Mouse (Mus musculus) C2C12 (cell line): ENCODE measurements at regions not wholly inside any gene's neighbourhood (a gene's known extent, or its start where the extent isn't known, plus 50 kb on each side); places are given as distances from the start of the nearest gene placed in this dataset.

Experiments used
- H3K27me3 ChIP-seq: one replicate; pipeline ENCODE4 v1.6.1; 2011; ENCODE audit not compliant: control insufficient read depth, insufficient read depth, insufficient read length
- H3K36me3 ChIP-seq: one replicate; pipeline ENCODE4 v1.6.1; 2011; ENCODE audit not compliant: control insufficient read depth, insufficient read depth
- H3K4me3 ChIP-seq: one replicate; pipeline ENCODE4 v1.5.1; 2011; ENCODE audit warnings: mild to moderate bottlenecking, control low read depth; ENCODE audit not compliant: poor library complexity, insufficient read depth, severe bottlenecking
- H3K79me2 ChIP-seq: one replicate; pipeline ENCODE4 v1.6.1; 2011; ENCODE audit not compliant: control insufficient read depth, insufficient read depth
- H3K79me3 ChIP-seq: one replicate; pipeline ENCODE4 v1.6.1; 2011; ENCODE audit warnings: low read depth, control low read depth
- H3ac ChIP-seq: one replicate; pipeline ENCODE3; 2011; ENCODE audit warnings: low read depth; ENCODE audit not compliant: control insufficient read depth, insufficient read length
- CEBPB ChIP-seq: IDR thresholded peaks from one replicate; pipeline ENCODE4 v1.6.1; 2011; ENCODE audit warnings: low read depth, mild to moderate bottlenecking, control low read depth, moderate library complexity
- CTCF ChIP-seq: IDR thresholded peaks from one replicate; pipeline ENCODE4 v1.5.1; 2011; ENCODE audit not compliant: control insufficient read depth, insufficient read depth, insufficient read length
- FOSL1 ChIP-seq: IDR thresholded peaks from one replicate; pipeline ENCODE4 v1.8.0; 2011; ENCODE audit warnings: mild to moderate bottlenecking, low read length; ENCODE audit not compliant: poor library complexity, insufficient read depth, severe bottlenecking
- MAX ChIP-seq: IDR thresholded peaks from one replicate; pipeline ENCODE4 v1.6.1; 2011; ENCODE audit warnings: mild to moderate bottlenecking, control low read depth
- MYOD1 ChIP-seq: IDR thresholded peaks from one replicate; pipeline ENCODE4 v1.6.1; 2011; ENCODE audit warnings: low read depth; ENCODE audit not compliant: control insufficient read depth, insufficient read length
- MYOG ChIP-seq: IDR thresholded peaks from one replicate; pipeline ENCODE4 v1.6.1; 2011; ENCODE audit not compliant: control insufficient read depth, insufficient read length; ENCODE audit errors: extremely low read depth
- USF1 ChIP-seq: IDR thresholded peaks from one replicate; pipeline ENCODE4 v1.6.1; 2011; ENCODE audit warnings: low read depth, mild to moderate bottlenecking, control low read depth, moderate library complexity

GRCm38 (mm10) chr16:51457166-51457565 lies 573.9 kb upstream of the Cblb start:
- Histone ChIP-seq H3K4me3 (no peak overlapping the region), H3K79me2 (no peaks in the 10 kb centered on the region)
- TF ChIP-seq MAX: no peak
- no peak for TF ChIP-seq FOSL1
- no peak for TF ChIP-seq CEBPB
- TF ChIP-seq MYOD1: no peak
- no peak for TF ChIP-seq USF1
- no peak for TF ChIP-seq CTCF
- no peak for TF ChIP-seq MYOG

GRCm38 (mm10) chr16:51475690-51476089 lies 555.3 kb upstream of the Cblb start:
- H3K27me3 ChIP-seq: no peaks in the 10 kb centered on the region
- no peak overlapping the region for H3ac ChIP-seq
- TF ChIP-seq MYOG: no peak
- TF ChIP-seq CTCF: no peak
- no peak for TF ChIP-seq FOSL1
- TF ChIP-seq MAX: no peak
- TF ChIP-seq USF1: no peak
- TF ChIP-seq CEBPB: no peak
- TF ChIP-seq MYOD1: no peak
- no peaks in the 10 kb centered on the region for H3K79me3 ChIP-seq
- H3K4me3 ChIP-seq: no peak overlapping the region
- no peaks in the 10 kb centered on the region for H3K36me3 ChIP-seq
- H3K79me2 ChIP-seq: no peaks in the 10 kb centered on the region

More at GRCm38 (mm10) chr16:51457166-51457565, 573.9 kb upstream of the Cblb start:
- H3K27me3 ChIP-seq: no peaks in the 10 kb centered on the region
- no peak overlapping the region for H3ac ChIP-seq
- no peaks in the 10 kb centered on the region for H3K79me3 ChIP-seq
- H3K36me3 ChIP-seq: no peaks in the 10 kb centered on the region

- TF ChIP-seq MYOD1 (no peak), USF1 (no peak), MAX (no peak), CTCF (no peak), FOSL1 (no peak), MYOG (no peak), CEBPB (no peak)
- Histone ChIP-seq H3K79me2 (no peaks in the 10 kb centered on the region), H3K27me3 (no peaks in the 10 kb centered on the region), H3K4me3 (no peak overlapping the region), H3ac (no peak overlapping the region), H3K36me3 (no peaks in the 10 kb centered on the region), H3K79me3 (no peaks in the 10 kb centered on the region)
Observed at GRCm38 (mm10) chr16:51496096-51496495, 534.9 kb upstream of the Cblb start.

DNA sequence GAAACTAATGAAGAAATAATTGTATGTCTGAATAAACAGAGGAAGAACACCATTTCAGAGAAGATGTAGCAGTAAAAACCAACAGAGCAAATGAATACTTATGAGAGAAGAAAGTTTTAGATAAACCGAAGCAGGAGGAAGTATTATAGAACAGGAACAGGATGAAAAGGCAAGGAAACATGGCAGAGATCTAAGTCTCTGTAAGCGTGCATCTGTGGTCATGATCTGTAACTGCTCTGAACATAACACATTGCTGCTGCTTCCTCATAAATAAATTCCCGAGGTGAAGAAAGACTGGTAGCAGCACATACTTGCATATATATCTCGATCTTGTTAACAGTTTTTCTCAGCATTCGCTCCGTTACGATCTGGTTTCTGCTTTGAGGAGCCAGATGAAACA lies 533.2 kb upstream of the Cblb start:
- H3K36me3 ChIP-seq: no peaks in the 10 kb centered on the region
- no peak for TF ChIP-seq MYOG
- no peak for TF ChIP-seq CEBPB
- no peak for TF ChIP-seq FOSL1
- TF ChIP-seq MAX: no peak
- no peak for TF ChIP-seq USF1
- TF ChIP-seq MYOD1: no peak
- TF ChIP-seq CTCF: no peak

DNA sequence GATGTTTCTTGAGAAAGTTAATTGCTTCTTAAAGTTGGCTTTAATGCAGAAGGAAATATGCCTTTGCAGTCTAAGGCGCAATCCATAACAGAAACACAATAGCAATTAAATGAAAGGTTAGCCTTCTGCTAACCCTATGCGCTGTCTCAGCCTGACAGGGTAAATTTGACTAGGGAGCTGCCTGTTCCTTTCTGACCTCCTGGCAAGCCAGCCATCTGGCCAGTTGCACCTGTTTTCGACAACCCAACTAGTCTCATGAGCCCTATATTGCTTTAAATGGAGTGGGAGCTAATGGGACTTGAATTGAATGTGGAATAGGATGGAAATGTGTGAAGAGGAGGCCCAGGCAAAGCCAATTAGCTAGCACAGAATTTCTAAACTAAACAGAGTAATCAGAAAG lies 513.9 kb upstream of the Cblb start:
- no peaks in the 10 kb centered on the region for H3K79me2 ChIP-seq
- H3K4me3 ChIP-seq: no peak overlapping the region
- TF ChIP-seq FOSL1 (no peak), CEBPB (no peak), CTCF (no peak), MAX (no peak), USF1 (no peak), MYOG (no peak), MYOD1 (no peak)
- H3K27me3 ChIP-seq: no peaks in the 10 kb centered on the region
- no peaks in the 10 kb centered on the region for H3K36me3 ChIP-seq
- no peak overlapping the region for H3ac ChIP-seq
- H3K79me3 ChIP-seq: no peaks in the 10 kb centered on the region

More for the DNA sequence above, 533.2 kb upstream of the Cblb start:
- Histone ChIP-seq H3K79me3 (no peaks in the 10 kb centered on the region), H3K4me3 (no peak overlapping the region), H3ac (no peak overlapping the region), H3K27me3 (no peaks in the 10 kb centered on the region), H3K79me2 (no peaks in the 10 kb centered on the region)

GRCm38 (mm10) chr16:51520762-51521161 lies 510.3 kb upstream of the Cblb start:
- TF ChIP-seq MYOG: no peak
- no peak for TF ChIP-seq FOSL1
- Histone ChIP-seq H3ac (no peak overlapping the region), H3K27me3 (no peaks in the 10 kb centered on the region), H3K79me2 (no peaks in the 10 kb centered on the region), H3K79me3 (no peaks in the 10 kb centered on the region), H3K36me3 (no peaks in the 10 kb centered on the region), H3K4me3 (no peak overlapping the region)
